Mouse (Mus musculus): ENCODE data around the gene Nfia. TPM values are rescaled to one million over a fixed set of nuclear protein-coding genes. Genes with fewer than 3 reads are reported as not detected.
A peak's percentile ranks its signal among the peaks of the same experiment; 100 is the strongest.

Nfia gene
- polyA plus RNA-seq, 1 experiment from 2014 or later, result 78.4 TPM

DNA sequence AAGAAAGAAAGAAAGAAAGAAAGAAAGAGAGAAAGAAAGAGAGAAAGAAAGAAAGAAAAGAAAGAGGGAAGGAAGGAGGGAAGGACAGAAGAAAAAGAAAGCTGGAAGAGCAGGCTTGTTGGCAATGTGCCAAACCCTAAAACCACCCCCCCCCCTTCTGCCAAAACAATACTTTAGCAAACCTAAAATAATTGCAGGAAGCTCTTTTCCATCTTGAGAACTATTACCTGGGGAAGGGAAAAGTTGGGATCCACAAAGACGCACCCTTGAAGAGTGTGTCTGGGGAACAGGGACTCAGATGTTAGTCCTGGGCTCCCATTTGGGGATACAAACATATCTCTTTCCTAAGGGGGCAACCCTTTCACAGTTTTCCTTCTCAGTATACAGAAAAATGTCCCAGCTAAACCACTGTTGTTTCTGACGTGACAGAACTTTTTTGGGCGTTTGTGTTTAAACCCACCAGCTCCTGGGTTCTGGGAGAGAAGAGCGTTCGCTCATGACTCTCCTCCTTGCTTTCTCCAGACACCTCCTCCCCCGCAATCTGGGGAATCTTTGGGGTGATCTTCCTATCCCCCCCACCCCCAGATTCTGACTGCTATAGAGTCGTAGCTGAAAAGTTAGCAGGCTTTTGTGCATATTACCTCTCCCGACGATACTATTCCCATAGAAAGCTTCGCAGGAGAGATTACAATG, 4.0 kb downstream of the Nfia start:
- Histone ChIP-seq H3K9me3 (ENCODE audit: control insufficient read depth, low read depth, low read length) (no peaks in the 10 kb centered on the region), H3K27ac (ENCODE audit: low read length) (peak overlapping the region; percentile 98), H3K9ac (replicated peaks; ENCODE audit: low read depth, low read length) (peak overlapping the region; percentile 100), H3K4me3 (ENCODE audit: low read depth, low read length) (peak overlapping the region; percentile 90), H3K4me1 (ENCODE audit: control insufficient read depth, insufficient read depth, low read length) (peaks cover 12% of the 10 kb centered on the region; the same call in 1 of the 2 replicates), H3K36me3 (ENCODE audit: control insufficient read depth, insufficient read depth, low read length) (no peaks in the 10 kb centered on the region), H3K27me3 (ENCODE audit: control insufficient read depth, insufficient read depth, low read length) (no peaks in the 10 kb centered on the region), H3K4me2 (replicated peaks; ENCODE audit: low read depth, low read length) (peak overlapping the region; percentile 77)
- ATAC-seq (ENCODE audit: insufficient number of reproducible peaks, insufficient read depth, low FRiP score, low read depth), result no peak
- under 1% methylated on average over 10 of the region's 10 CpGs for WGBS

- Histone ChIP-seq H3K4me1 (ENCODE audit: control insufficient read depth, insufficient read depth, low read length) (peaks cover 12% of the 10 kb centered on the region; the same call in 1 of the 2 replicates), H3K4me3 (ENCODE audit: low read depth, low read length) (peak overlapping the region; percentile 90), H3K9me3 (ENCODE audit: control insufficient read depth, low read depth, low read length) (no peaks in the 10 kb centered on the region), H3K27me3 (ENCODE audit: control insufficient read depth, insufficient read depth, low read length) (no peaks in the 10 kb centered on the region), H3K27ac (ENCODE audit: low read length) (peak overlapping the region; percentile 98), H3K4me2 (replicated peaks; ENCODE audit: low read depth, low read length) (peak overlapping the region; percentile 77), H3K36me3 (ENCODE audit: control insufficient read depth, insufficient read depth, low read length) (no peaks in the 10 kb centered on the region), H3K9ac (replicated peaks; ENCODE audit: low read depth, low read length) (peak overlapping the region; percentile 100)
- ATAC-seq (ENCODE audit: insufficient number of reproducible peaks, insufficient read depth, low FRiP score, low read depth), result 0 out of 2 replicates have a peak, but pooled peaks have one; percentile 10
- under 1% methylated on average over 53 of the region's 77 CpGs for WGBS
Measured at GRCm38 (mm10) chr4:97777081-97777705, 4.7 kb downstream of the Nfia start.

- Histone ChIP-seq H3K27ac (ENCODE audit: low read length) (peak within 1 kb of the TSS; percentile 98), H3K9me3 (ENCODE audit: control insufficient read depth, low read depth, low read length) (no peaks in the 10 kb centered on the region), H3K27me3 (ENCODE audit: control insufficient read depth, insufficient read depth, low read length) (no peaks in the 10 kb centered on the region), H3K4me1 (ENCODE audit: control insufficient read depth, insufficient read depth, low read length) (peaks cover 12% of the 10 kb centered on the region; the same call in 1 of the 2 replicates), H3K9ac (replicated peaks; ENCODE audit: low read depth, low read length) (peak within 1 kb of the TSS; percentile 100), H3K4me3 (ENCODE audit: low read depth, low read length) (peak within 1 kb of the TSS; percentile 90), H3K36me3 (ENCODE audit: control insufficient read depth, insufficient read depth, low read length) (no peaks in the 10 kb centered on the region), H3K4me2 (replicated peaks; ENCODE audit: low read depth, low read length) (peak within 1 kb of the TSS; percentile 77)
- WGBS, result 0% methylated on average over 37 of the region's 37 CpGs
- peak; percentile 61 for ATAC-seq (ENCODE audit: insufficient number of reproducible peaks, insufficient read depth, low FRiP score, low read depth)
Measured at GRCm38 (mm10) chr4:97777706-97778176, 5.2 kb downstream of the Nfia start, which contains the start of gene E130114P18Rik. TSS of gene E130114P18Rik (minus strand) at chr4:97778078.

GRCm38 (mm10) chr4:97778211-97779002, 5.9 kb downstream of the Nfia start:
- H3K27me3 ChIP-seq (ENCODE audit: control insufficient read depth, insufficient read depth, low read length), result no peaks in the 10 kb centered on the region
- peaks cover 12% of the 10 kb centered on the region; the same call in 1 of the 2 replicates for H3K4me1 ChIP-seq (ENCODE audit: control insufficient read depth, insufficient read depth, low read length)
- 1% methylated on average over 92 of the region's 94 CpGs for WGBS
- peak overlapping the region; percentile 98 for H3K27ac ChIP-seq (ENCODE audit: low read length)
- H3K4me3 ChIP-seq (ENCODE audit: low read depth, low read length), result peak overlapping the region; percentile 90
- peak overlapping the region; percentile 77 for H3K4me2 ChIP-seq (replicated peaks; ENCODE audit: low read depth, low read length)
- H3K36me3 ChIP-seq (ENCODE audit: control insufficient read depth, insufficient read depth, low read length), result peaks cover 3% of the 10 kb centered on the region; the same call in 1 of the 2 replicates
- no peaks in the 10 kb centered on the region for H3K9me3 ChIP-seq (ENCODE audit: control insufficient read depth, low read depth, low read length)
- peak overlapping the region; percentile 100 for H3K9ac ChIP-seq (replicated peaks; ENCODE audit: low read depth, low read length)
- no peak for ATAC-seq (ENCODE audit: insufficient number of reproducible peaks, insufficient read depth, low FRiP score, low read depth)

DNA sequence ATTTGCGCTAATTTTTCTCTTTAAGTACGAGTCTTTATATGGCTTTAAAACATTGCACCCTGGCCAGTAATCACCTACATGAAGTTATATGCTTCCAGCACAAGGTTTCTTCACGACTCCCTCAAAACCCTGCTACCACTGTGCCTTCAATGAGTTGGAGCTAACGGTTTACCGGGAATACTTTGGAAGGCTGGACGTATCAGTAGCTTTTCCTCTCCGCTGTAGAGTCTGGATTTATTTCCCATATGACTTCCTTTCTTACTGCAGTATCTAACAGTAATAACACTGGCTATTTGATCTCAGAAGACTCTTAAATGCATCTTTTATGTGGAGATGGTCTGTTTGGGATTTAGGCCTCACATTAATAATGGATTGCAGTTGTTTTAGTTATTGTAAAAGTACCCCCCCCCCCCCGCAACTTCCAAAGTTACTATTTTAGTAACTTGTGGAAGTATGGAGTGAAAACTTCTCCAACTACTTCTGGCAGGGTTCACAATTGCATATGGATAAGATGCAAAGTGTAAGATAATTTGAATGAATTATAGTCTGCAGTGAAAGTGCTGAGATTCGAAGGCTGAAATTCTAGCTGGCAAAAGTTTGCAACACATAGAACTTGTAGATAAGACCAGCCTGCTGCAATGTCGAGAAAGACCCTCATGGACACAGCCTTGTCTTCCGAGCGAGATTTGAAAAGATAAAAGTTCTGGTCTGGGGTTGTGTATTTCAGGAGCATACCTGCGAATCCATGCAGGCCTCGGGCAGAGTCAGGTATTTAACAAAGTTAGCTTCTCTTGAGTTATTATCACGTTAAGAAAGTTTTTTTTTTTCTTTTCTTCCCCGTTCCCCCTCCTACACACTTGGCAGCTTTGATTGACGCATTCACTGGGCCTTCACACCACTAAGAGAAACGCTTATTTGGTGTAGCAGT, 6.7 kb downstream of the Nfia start:
- Histone ChIP-seq H3K36me3 (ENCODE audit: control insufficient read depth, insufficient read depth, low read length) (peaks cover 10% of the 10 kb centered on the region), H3K4me1 (ENCODE audit: control insufficient read depth, insufficient read depth, low read length) (peaks cover 7% of the 10 kb centered on the region; the same call in 1 of the 2 replicates), H3K4me3 (ENCODE audit: low read depth, low read length) (peak overlapping the region; percentile 90), H3K9me3 (ENCODE audit: control insufficient read depth, low read depth, low read length) (no peaks in the 10 kb centered on the region), H3K9ac (replicated peaks; ENCODE audit: low read depth, low read length) (peak overlapping the region; percentile 100), H3K27me3 (ENCODE audit: control insufficient read depth, insufficient read depth, low read length) (no peaks in the 10 kb centered on the region), H3K4me2 (replicated peaks; ENCODE audit: low read depth, low read length) (peak overlapping the region; percentile 77), H3K27ac (ENCODE audit: low read length) (peak overlapping the region; percentile 98)
- ATAC-seq (ENCODE audit: insufficient number of reproducible peaks, insufficient read depth, low FRiP score, low read depth), result no peak
- WGBS, result 14% methylated on average over 18 of the region's 18 CpGs

DNA sequence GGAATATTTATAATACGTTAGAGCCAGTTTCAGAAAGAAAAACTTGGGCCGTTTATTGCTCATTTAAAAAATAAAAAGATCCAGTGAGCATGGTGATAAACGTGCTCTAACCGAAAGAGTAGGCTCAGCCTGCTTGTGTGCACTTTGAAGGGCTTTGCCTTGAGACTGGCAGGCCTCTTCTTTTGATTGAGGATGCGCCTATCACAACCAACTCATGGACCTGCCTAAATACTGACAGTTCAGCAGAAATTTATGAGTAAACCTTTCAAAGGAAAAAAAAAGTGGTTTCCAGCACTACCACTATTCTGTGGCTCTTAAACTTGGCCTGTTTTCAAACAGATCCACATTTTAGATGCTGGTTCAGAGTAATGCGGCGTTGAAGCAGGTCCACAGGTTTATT, 7.5 kb downstream of the Nfia start:
- peak overlapping the region; percentile 37 for H3K9ac ChIP-seq (replicated peaks; ENCODE audit: low read depth, low read length)
- H3K9me3 ChIP-seq (ENCODE audit: control insufficient read depth, low read depth, low read length), result no peaks in the 10 kb centered on the region
- H3K4me3 ChIP-seq (ENCODE audit: low read depth, low read length), result peak overlapping the region; percentile 90; the same call in 1 of the 2 replicates
- WGBS, result 35% methylated on average over 7 of the region's 7 CpGs
- no peaks in the 10 kb centered on the region for H3K27me3 ChIP-seq (ENCODE audit: control insufficient read depth, insufficient read depth, low read length)
- peak overlapping the region; percentile 77 for H3K4me2 ChIP-seq (replicated peaks; ENCODE audit: low read depth, low read length)
- peaks cover 15% of the 10 kb centered on the region for H3K36me3 ChIP-seq (ENCODE audit: control insufficient read depth, insufficient read depth, low read length)
- peaks cover under 1% of the 10 kb centered on the region; the same call in 1 of the 2 replicates for H3K4me1 ChIP-seq (ENCODE audit: control insufficient read depth, insufficient read depth, low read length)
- no peak for ATAC-seq (ENCODE audit: insufficient number of reproducible peaks, insufficient read depth, low FRiP score, low read depth)
- peak overlapping the region; percentile 98; the same call in 1 of the 2 replicates for H3K27ac ChIP-seq (ENCODE audit: low read length)

- WGBS, result 66% methylated on average over 7 of the region's 7 CpGs
- Histone ChIP-seq H3K4me2 (replicated peaks; ENCODE audit: low read depth, low read length) (peak overlapping the region; percentile 28), H3K9ac (replicated peaks; ENCODE audit: low read depth, low read length) (no peak overlapping the region), H3K36me3 (ENCODE audit: control insufficient read depth, insufficient read depth, low read length) (peaks cover 17% of the 10 kb centered on the region), H3K27ac (ENCODE audit: low read length) (no peak overlapping the region; the same call in 1 of the 2 replicates), H3K4me3 (ENCODE audit: low read depth, low read length) (peak overlapping the region; percentile 90; the same call in 1 of the 2 replicates), H3K4me1 (ENCODE audit: control insufficient read depth, insufficient read depth, low read length) (no peaks in the 10 kb centered on the region), H3K9me3 (ENCODE audit: control insufficient read depth, low read depth, low read length) (no peaks in the 10 kb centered on the region), H3K27me3 (ENCODE audit: control insufficient read depth, insufficient read depth, low read length) (no peaks in the 10 kb centered on the region)
- ATAC-seq (ENCODE audit: insufficient number of reproducible peaks, insufficient read depth, low FRiP score, low read depth), result no peak
Measured at GRCm38 (mm10) chr4:97780666-97781435, 8.3 kb downstream of the Nfia start.

Data from stomach, embryonic 14.5 days (tissue).